Mouse (Mus musculus): ENCODE data around the gene Polr2e. TPM values are rescaled to one million over a fixed set of nuclear protein-coding genes. Genes with fewer than 3 reads are reported as not detected.
A peak's percentile ranks its signal among the peaks of the same experiment; 100 is the strongest.

Polr2e gene
- total RNA-seq, 1 experiment = 293 TPM

- Histone ChIP-seq H3K4me3 (ENCODE audit: insufficient read depth in 1 of 2, low read depth in 1 of 2, low read length in 2 of 2, poor library complexity in 1 of 2, severe bottlenecking in 1 of 2) (no peak overlapping the region), H3K4me1 (ENCODE audit: control insufficient read depth in 2 of 2, insufficient read depth in 2 of 2, low read length in 2 of 2, poor library complexity in 1 of 2) (peaks cover 10 to 20% of the 10 kb centered on the region in 2 experiments)
- in situ Hi-C loops (cut with MboI; ENCODE audit: low sequenced_read_pairs in 2 of 2, unreplicated experiment in 2 of 2) = no loop called here
Observed at GRCm38 (mm10) chr10:80004233-80004705, 35.3 kb downstream of the Polr2e start.

DNA sequence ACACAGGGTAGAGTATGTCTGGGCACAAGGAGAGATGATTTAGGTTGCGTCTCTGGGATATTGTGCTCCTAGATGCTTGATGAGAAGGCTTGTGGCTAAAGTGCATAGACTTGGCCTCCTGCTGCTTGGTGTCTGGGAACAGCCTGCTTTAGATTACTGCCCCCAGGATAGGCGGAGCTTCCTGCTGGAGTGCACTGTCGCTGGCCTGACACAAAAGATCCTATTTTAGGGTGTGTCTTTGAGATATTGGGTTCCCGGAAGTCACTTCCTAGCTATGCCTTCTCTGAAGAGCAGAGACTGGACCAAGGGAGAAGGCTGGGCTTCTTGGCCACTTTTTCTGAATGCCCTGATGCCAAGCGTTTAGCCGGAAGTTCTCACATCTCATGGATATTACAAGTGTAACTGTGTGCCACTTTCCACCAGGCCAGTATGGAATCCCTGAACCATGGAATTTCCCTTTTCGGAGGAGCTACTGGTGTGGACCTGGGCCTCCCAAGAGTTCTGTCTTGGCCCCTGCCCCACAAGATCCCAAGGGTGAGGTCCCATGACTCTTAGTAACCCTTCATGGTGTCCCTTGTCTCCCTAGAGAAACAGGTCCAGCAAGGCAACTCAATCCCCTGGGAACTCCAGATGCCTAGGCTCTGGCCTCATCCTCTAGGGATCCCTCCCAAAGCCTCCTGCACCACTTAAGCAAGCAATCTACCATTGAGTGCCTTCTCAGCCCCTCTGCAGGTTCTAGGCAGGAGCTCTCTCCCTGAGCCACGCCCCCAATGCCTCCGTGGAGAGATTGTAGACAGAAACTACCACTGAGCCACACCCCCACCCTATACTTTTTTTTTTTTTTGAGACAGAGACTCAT is 36.0 kb downstream of the Polr2e start:
- Histone ChIP-seq H3K4me1 (ENCODE audit: control insufficient read depth in 2 of 2, insufficient read depth in 2 of 2, low read length in 2 of 2, poor library complexity in 1 of 2) (peaks cover 10 to 20% of the 10 kb centered on the region in 2 experiments), H3K4me3 (ENCODE audit: insufficient read depth in 1 of 2, low read depth in 1 of 2, low read length in 2 of 2, poor library complexity in 1 of 2, severe bottlenecking in 1 of 2) (no peak overlapping the region), H3K9me3 (ENCODE audit: control insufficient read depth, insufficient read depth, low read depth, low read length) (no peaks in the 10 kb centered on the region), H3K36me3 (ENCODE audit: control insufficient read depth, insufficient read depth, low read length, poor library complexity, severe bottlenecking) (peaks cover 4% of the 10 kb centered on the region; the same call in 1 of the 2 replicates), H3K9ac (ENCODE audit: insufficient read depth, low read depth, low read length, poor library complexity, severe bottlenecking) (no peak overlapping the region), H3K27ac (ENCODE audit: insufficient read depth, low read depth, low read length, poor library complexity, severe bottlenecking) (no peak overlapping the region)
- no peak for DNase-seq (ENCODE audit: low read depth, low spot score)
- TF ChIP-seq MAFK (IDR thresholded peaks at IDR 0.05; ENCODE audit: insufficient read depth, low read depth, low read length) = no peak
- no peak for TF ChIP-seq CHD2 (IDR thresholded peaks at IDR 0.05; ENCODE audit: low read depth, low read length)
- TF ChIP-seq ZNF384 (IDR thresholded peaks at IDR 0.05; ENCODE audit: low read depth, low read length) = no peak
- no peak for TF ChIP-seq ZC3H11A (IDR thresholded peaks at IDR 0.05; ENCODE audit: borderline replicate concordance, low read depth, low read length)
- TF ChIP-seq HCFC1 (IDR thresholded peaks at IDR 0.05; ENCODE audit: borderline replicate concordance, insufficient read depth, low read length) = no peak
- in situ Hi-C loops (cut with MboI; ENCODE audit: low sequenced_read_pairs in 2 of 2, unreplicated experiment in 2 of 2) = no loop called here

More at GRCm38 (mm10) chr10:80004233-80004705, 35.3 kb downstream of the Polr2e start:
- Histone ChIP-seq H3K36me3 (ENCODE audit: control insufficient read depth, insufficient read depth, low read length, poor library complexity, severe bottlenecking) (peaks cover 6% of the 10 kb centered on the region; the same call in 1 of the 2 replicates), H3K27ac (ENCODE audit: insufficient read depth, low read depth, low read length, poor library complexity, severe bottlenecking) (no peak overlapping the region), H3K9me3 (ENCODE audit: control insufficient read depth, insufficient read depth, low read depth, low read length) (no peaks in the 10 kb centered on the region), H3K9ac (ENCODE audit: insufficient read depth, low read depth, low read length, poor library complexity, severe bottlenecking) (no peak overlapping the region)
- TF ChIP-seq ZNF384 (IDR thresholded peaks at IDR 0.05; ENCODE audit: low read depth, low read length) = no peak
- TF ChIP-seq CHD2 (IDR thresholded peaks at IDR 0.05; ENCODE audit: low read depth, low read length) = no peak
- TF ChIP-seq HCFC1 (IDR thresholded peaks at IDR 0.05; ENCODE audit: borderline replicate concordance, insufficient read depth, low read length) = no peak
- TF ChIP-seq MAFK (IDR thresholded peaks at IDR 0.05; ENCODE audit: insufficient read depth, low read depth, low read length) = no peak
- no peak for TF ChIP-seq ZC3H11A (IDR thresholded peaks at IDR 0.05; ENCODE audit: borderline replicate concordance, low read depth, low read length)
- no peak for DNase-seq (ENCODE audit: low read depth, low spot score)

DNA sequence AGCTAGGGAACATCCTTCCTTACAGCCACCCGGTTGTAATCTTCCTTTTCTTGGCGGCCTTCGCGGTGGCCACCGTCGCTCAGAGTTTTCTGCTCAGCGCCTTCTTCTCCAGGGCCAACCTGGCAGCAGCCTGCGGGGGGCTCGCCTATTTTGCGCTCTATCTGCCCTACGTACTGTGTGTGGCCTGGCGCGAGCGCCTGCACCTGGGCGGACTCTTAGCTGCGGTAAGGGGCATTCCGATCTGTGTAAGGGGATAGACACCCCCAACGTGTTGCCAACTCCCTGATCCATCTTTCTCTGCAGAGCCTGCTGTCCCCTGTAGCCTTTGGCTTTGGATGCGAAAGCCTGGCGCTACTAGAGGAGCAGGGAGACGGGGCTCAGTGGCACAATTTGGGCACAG is 36.8 kb downstream of the Polr2e start:
- Histone ChIP-seq H3K4me1 (ENCODE audit: control insufficient read depth in 2 of 2, insufficient read depth in 2 of 2, low read length in 2 of 2, poor library complexity in 1 of 2) (peaks cover 10 to 25% of the 10 kb centered on the region in 2 experiments), H3K27ac (ENCODE audit: insufficient read depth, low read depth, low read length, poor library complexity, severe bottlenecking) (no peak overlapping the region), H3K4me3 (ENCODE audit: insufficient read depth in 1 of 2, low read depth in 1 of 2, low read length in 2 of 2, poor library complexity in 1 of 2, severe bottlenecking in 1 of 2) (peak overlapping the region in 1 of 2 experiments; percentile 4; a peak in 1 of 4 replicates), H3K9me3 (ENCODE audit: control insufficient read depth, insufficient read depth, low read depth, low read length) (no peaks in the 10 kb centered on the region), H3K36me3 (ENCODE audit: control insufficient read depth, insufficient read depth, low read length, poor library complexity, severe bottlenecking) (no peaks in the 10 kb centered on the region; the same call in 1 of the 2 replicates), H3K9ac (ENCODE audit: insufficient read depth, low read depth, low read length, poor library complexity, severe bottlenecking) (no peak overlapping the region)
- TF ChIP-seq CHD2 (IDR thresholded peaks at IDR 0.05; ENCODE audit: low read depth, low read length) (no peak), MAFK (IDR thresholded peaks at IDR 0.05; ENCODE audit: insufficient read depth, low read depth, low read length) (no peak), ZNF384 (IDR thresholded peaks at IDR 0.05; ENCODE audit: low read depth, low read length) (no peak), ZC3H11A (IDR thresholded peaks at IDR 0.05; ENCODE audit: borderline replicate concordance, low read depth, low read length) (no peak), HCFC1 (IDR thresholded peaks at IDR 0.05; ENCODE audit: borderline replicate concordance, insufficient read depth, low read length) (no peak)
- DNase-seq (ENCODE audit: low read depth, low spot score) = no peak
- in situ Hi-C loops (cut with MboI; ENCODE audit: low sequenced_read_pairs in 2 of 2, unreplicated experiment in 2 of 2) = no loop called here

DNA sequence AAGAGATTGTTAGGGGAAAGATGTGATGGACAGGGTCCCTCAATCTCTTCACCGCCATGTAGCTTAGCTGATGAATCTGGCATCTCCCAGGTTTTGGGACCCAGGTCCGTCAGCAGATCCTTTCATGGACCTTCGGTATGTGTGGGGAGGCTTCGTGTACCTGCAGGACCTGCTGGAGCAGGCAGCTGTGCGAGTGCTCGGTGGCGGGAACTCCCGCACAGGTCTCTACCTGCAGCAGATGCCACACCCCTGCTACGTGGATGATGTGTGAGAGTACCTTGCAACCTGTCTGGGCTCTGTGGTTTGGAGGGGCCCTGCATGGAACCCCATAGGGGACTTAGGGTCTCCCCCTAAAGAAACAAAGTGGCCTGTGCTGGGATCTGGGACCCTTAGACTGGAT is 37.6 kb downstream of the Polr2e start:
- Histone ChIP-seq H3K9me3 (ENCODE audit: control insufficient read depth, insufficient read depth, low read depth, low read length) (no peaks in the 10 kb centered on the region), H3K27ac (ENCODE audit: insufficient read depth, low read depth, low read length, poor library complexity, severe bottlenecking) (no peak overlapping the region), H3K4me1 (ENCODE audit: control insufficient read depth in 2 of 2, insufficient read depth in 2 of 2, low read length in 2 of 2, poor library complexity in 1 of 2) (peaks cover 10 to 28% of the 10 kb centered on the region in 2 experiments), H3K36me3 (ENCODE audit: control insufficient read depth, insufficient read depth, low read length, poor library complexity, severe bottlenecking) (no peaks in the 10 kb centered on the region; the same call in 1 of the 2 replicates), H3K4me3 (ENCODE audit: insufficient read depth in 1 of 2, low read depth in 1 of 2, low read length in 2 of 2, poor library complexity in 1 of 2, severe bottlenecking in 1 of 2) (no peak overlapping the region), H3K9ac (ENCODE audit: insufficient read depth, low read depth, low read length, poor library complexity, severe bottlenecking) (no peak overlapping the region)
- in situ Hi-C loops (cut with MboI; ENCODE audit: low sequenced_read_pairs in 2 of 2, unreplicated experiment in 2 of 2) = no loop called here
- DNase-seq (ENCODE audit: low read depth, low spot score) = no peak
- TF ChIP-seq ZNF384 (IDR thresholded peaks at IDR 0.05; ENCODE audit: low read depth, low read length) (no peak), CHD2 (IDR thresholded peaks at IDR 0.05; ENCODE audit: low read depth, low read length) (no peak), HCFC1 (IDR thresholded peaks at IDR 0.05; ENCODE audit: borderline replicate concordance, insufficient read depth, low read length) (no peak), ZC3H11A (IDR thresholded peaks at IDR 0.05; ENCODE audit: borderline replicate concordance, low read depth, low read length) (no peak), MAFK (IDR thresholded peaks at IDR 0.05; ENCODE audit: insufficient read depth, low read depth, low read length) (no peak)
